Mouse (Mus musculus): ENCODE measurements around the gene Gm38393. TPM values are rescaled to one million over a fixed set of nuclear protein-coding genes. Genes with fewer than 3 reads are reported as not detected.

Gm38393 gene
- total RNA-seq (2017): 0.40 TPM in 1 of 2 replicates, not detected in the other

- no peak; a peak in 1 of 4 replicates for ATAC-seq (replicated peaks in 1 of 2; ENCODE audit: insufficient read depth in 1 of 2, low FRiP score in 2 of 2, low TSS enrichment in 1 of 2, low read depth in 1 of 2, poor library complexity in 2 of 2, severe bottlenecking in 2 of 2)
These were observed at the start of gene Gm38393, which contains the start of gene Snurf for GRCm38 (mm10) chr7:60004606-60005330. Gene Gm38393 (minus strand): TSS chr7:60005064. Gene Snurf (minus strand): TSS chr7:60005049.

- no peak for ATAC-seq (replicated peaks in 1 of 2; ENCODE audit: insufficient read depth in 1 of 2, low FRiP score in 2 of 2, low TSS enrichment in 1 of 2, low read depth in 1 of 2, poor library complexity in 2 of 2, severe bottlenecking in 2 of 2)
These were observed 42.8 kb upstream of the Gm38393 start for GRCm38 (mm10) chr7:60047481-60048201.

- no peak for ATAC-seq (replicated peaks in 1 of 2; ENCODE audit: insufficient read depth in 1 of 2, low FRiP score in 2 of 2, low TSS enrichment in 1 of 2, low read depth in 1 of 2, poor library complexity in 2 of 2, severe bottlenecking in 2 of 2)
These were observed 8.3 kb upstream of the Gm38393 start for GRCm38 (mm10) chr7:60013186-60013585.

- ATAC-seq (replicated peaks in 1 of 2; ENCODE audit: insufficient read depth in 1 of 2, low FRiP score in 2 of 2, low TSS enrichment in 1 of 2, low read depth in 1 of 2, poor library complexity in 2 of 2, severe bottlenecking in 2 of 2): no peak
These were observed 3.0 kb upstream of the Gm38393 start for GRCm38 (mm10) chr7:60007727-60008360.

GRCm38 (mm10) chr7:60006262-60006661 lies 1.4 kb upstream of the Gm38393 start:
- ATAC-seq (replicated peaks in 1 of 2; ENCODE audit: insufficient read depth in 1 of 2, low FRiP score in 2 of 2, low TSS enrichment in 1 of 2, low read depth in 1 of 2, poor library complexity in 2 of 2, severe bottlenecking in 2 of 2): no peak

GRCm38 (mm10) chr7:60003921-60004605 lies 801 bp downstream of the Gm38393 start:
- ATAC-seq (replicated peaks in 1 of 2; ENCODE audit: insufficient read depth in 1 of 2, low FRiP score in 2 of 2, low TSS enrichment in 1 of 2, low read depth in 1 of 2, poor library complexity in 2 of 2, severe bottlenecking in 2 of 2): peak; percentile 27 to 32; a peak in 2 of 4 replicates

GRCm38 (mm10) chr7:60003006-60003865 lies 1.6 kb downstream of the Gm38393 start:
- no peak for ATAC-seq (replicated peaks in 1 of 2; ENCODE audit: insufficient read depth in 1 of 2, low FRiP score in 2 of 2, low TSS enrichment in 1 of 2, low read depth in 1 of 2, poor library complexity in 2 of 2, severe bottlenecking in 2 of 2)

GRCm38 (mm10) chr7:59978646-59979045 lies 26.2 kb downstream of the Gm38393 start:
- ATAC-seq (replicated peaks in 1 of 2; ENCODE audit: insufficient read depth in 1 of 2, low FRiP score in 2 of 2, low TSS enrichment in 1 of 2, low read depth in 1 of 2, poor library complexity in 2 of 2, severe bottlenecking in 2 of 2): no peak

Other genes with a start within 250 kb of the Gm38393 start
- not detected in 2 replicates for gene Snurf, start within 50 bp of the Gm38393 start, total RNA-seq (2017)
- 0.56 and 1.5 TPM in 2 replicates for gene Snrpn, start 135.2 kb upstream of the Gm38393 start, total RNA-seq (2017)

Measured in hematopoietic stem cell, adult 5-6 weeks (primary cell).